Mouse (Mus musculus) midbrain, embryonic 14.5 days (tissue): Measurements from ENCODE around the gene Kbtbd2. TPM values are rescaled to one million over a fixed set of nuclear protein-coding genes. Genes with fewer than 3 reads are reported as not detected.
A peak's percentile ranks its signal among the peaks of the same experiment; 100 is the strongest.

Source experiments
- ATAC-seq: fragments of 200-750 bp; cut with Nextera tagmentation; 2 replicates; pipeline ENCODE4 v1.8.0; 2017; ENCODE audit warnings: moderate number of reproducible peaks, moderate library complexity; ENCODE audit not compliant: low FRiP score, low TSS enrichment
- DNase-seq: peaks from one replicate; pipeline ENCODE4 v3.0.0-alpha.2; 2015
- H3K27ac ChIP-seq: fragments of 300-500 bp; sonication (generic); replicated peaks from 2 replicates; pipeline ENCODE4 v1.5.1; 2014; ENCODE audit warnings: mild to moderate bottlenecking, low read depth, low read length, moderate library complexity
- H3K27me3 ChIP-seq: fragments of 300-500 bp; sonication (generic); 2 replicates; pipeline ENCODE4 v1.6.1; 2014; ENCODE audit warnings: low read length, control low read depth, mixed read lengths; ENCODE audit not compliant: control insufficient read depth, insufficient read depth
- H3K36me3 ChIP-seq: fragments of 300-500 bp; sonication (generic); 2 replicates; pipeline ENCODE4 v1.6.1; 2014; ENCODE audit warnings: low read length, control low read depth; ENCODE audit not compliant: control insufficient read depth, insufficient read depth
- H3K4me1 ChIP-seq: fragments of 300-500 bp; sonication (generic); 2 replicates; pipeline ENCODE4 v1.6.1; 2014; ENCODE audit warnings: mild to moderate bottlenecking, antibody characterized with exemption, low read length, control low read depth; ENCODE audit not compliant: control insufficient read depth, insufficient read depth
- H3K4me2 ChIP-seq: fragments of 300-500 bp; sonication (generic); 2 replicates; pipeline ENCODE4 v1.6.1; 2014; ENCODE audit warnings: mild to moderate bottlenecking, low read length, moderate library complexity
- H3K4me3 ChIP-seq: fragments of 300-500 bp; sonication (generic); replicated peaks from 2 replicates; pipeline ENCODE4 v1.5.1; 2014; ENCODE audit warnings: low read depth, low read length
- H3K9ac ChIP-seq: fragments of 300-500 bp; sonication (generic); replicated peaks from 2 replicates; pipeline ENCODE4 v1.6.1; 2014; ENCODE audit warnings: mild to moderate bottlenecking, low read length, moderate library complexity
- H3K9me3 ChIP-seq: fragments of 300-500 bp; sonication (generic); 2 replicates; pipeline ENCODE4 v1.6.1; 2016; ENCODE audit warnings: low read length, control low read depth, mixed read lengths; ENCODE audit not compliant: control insufficient read depth
- WGBS: fragments of 180-500 bp; shearing (Covaris S2); extraction: QIAGEN DNeasy Blood & Tissue Kit; methylation state at CpG from one replicate; pipeline ENCODE4 v1.1.7; 2014; 5-methylcytosine and 5-hydroxymethylcytosine counted together
- polyA plus RNA-seq: library from polyadenylated mRNA; unstranded; fragments of >200 nt; fragmentation: Nextera tagmentation; extraction: Ambion mirVana; gene quantifications from 2 replicates; pipeline ENCODE4 v1.2.1, GENCODE M21; 2014

Gene Kbtbd2
- polyA plus RNA-seq, 1 experiment from 2014 or later: 28.8 TPM

DNA sequence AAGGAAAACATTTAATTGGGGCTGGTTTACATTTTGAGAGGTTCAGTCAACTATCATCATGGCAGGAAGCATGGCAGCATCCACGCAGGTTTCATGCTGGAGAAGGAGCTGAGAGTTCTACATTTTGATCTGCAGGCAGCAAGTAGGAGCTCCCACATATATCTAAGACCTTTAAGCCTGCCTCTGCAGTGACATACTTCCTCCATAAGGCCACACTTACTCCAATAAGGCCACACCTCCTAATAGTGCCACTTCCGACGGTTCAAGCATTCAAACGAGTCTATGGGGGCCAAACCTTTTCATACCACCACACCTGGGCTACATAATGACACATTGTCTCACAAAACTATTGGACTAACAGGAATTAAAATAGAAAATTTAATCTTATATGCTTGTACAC lies 31.9 kb downstream of the Kbtbd2 start:
- Histone ChIP-seq H3K4me1 (no peaks in the 10 kb centered on the region), H3K36me3 (peaks cover 27% of the 10 kb centered on the region), H3K27me3 (no peaks in the 10 kb centered on the region), H3K27ac (no peak overlapping the region), H3K9me3 (no peaks in the 10 kb centered on the region), H3K4me3 (no peak overlapping the region), H3K9ac (no peak overlapping the region), H3K4me2 (no peak overlapping the region)
- DNase-seq: no peak
- 94% methylated on average over 4 of the region's 4 CpGs for WGBS
- ATAC-seq: no peak

GRCm38 (mm10) chr6:56765265-56765664 lies 32.3 kb downstream of the Kbtbd2 start:
- H3K4me3 ChIP-seq: no peak overlapping the region
- no peaks in the 10 kb centered on the region for H3K9me3 ChIP-seq
- H3K27ac ChIP-seq: no peak overlapping the region
- 74% methylated on average over 3 of the region's 3 CpGs for WGBS
- H3K27me3 ChIP-seq: no peaks in the 10 kb centered on the region
- ATAC-seq (no peak), DNase-seq (no peak)
- H3K9ac ChIP-seq: no peak overlapping the region
- peaks cover 30% of the 10 kb centered on the region for H3K36me3 ChIP-seq
- no peaks in the 10 kb centered on the region for H3K4me1 ChIP-seq
- no peak overlapping the region for H3K4me2 ChIP-seq

DNA sequence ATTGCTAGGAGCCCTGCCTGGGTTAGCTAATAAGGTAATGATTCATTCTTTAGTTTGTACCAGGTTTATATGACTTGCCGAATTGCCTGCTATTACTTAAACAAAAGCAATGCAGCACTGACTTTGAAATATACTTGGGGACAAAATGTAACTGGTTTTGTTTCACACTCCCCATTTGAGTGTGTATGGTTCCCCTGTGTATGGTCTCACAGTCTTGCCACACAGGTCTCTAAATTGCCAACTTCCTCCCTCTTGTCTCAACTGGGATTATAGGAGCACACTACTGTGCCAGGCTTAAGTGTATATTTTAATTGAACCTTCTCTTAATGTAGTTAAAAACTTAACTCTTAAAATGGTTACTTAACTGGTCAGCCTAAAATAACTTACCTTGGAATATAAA lies 38.3 kb downstream of the Kbtbd2 start:
- 90% methylated on average over 1 of the region's 1 CpGs for WGBS
- no peak for DNase-seq
- peaks cover 81% of the 10 kb centered on the region for H3K36me3 ChIP-seq

DNA sequence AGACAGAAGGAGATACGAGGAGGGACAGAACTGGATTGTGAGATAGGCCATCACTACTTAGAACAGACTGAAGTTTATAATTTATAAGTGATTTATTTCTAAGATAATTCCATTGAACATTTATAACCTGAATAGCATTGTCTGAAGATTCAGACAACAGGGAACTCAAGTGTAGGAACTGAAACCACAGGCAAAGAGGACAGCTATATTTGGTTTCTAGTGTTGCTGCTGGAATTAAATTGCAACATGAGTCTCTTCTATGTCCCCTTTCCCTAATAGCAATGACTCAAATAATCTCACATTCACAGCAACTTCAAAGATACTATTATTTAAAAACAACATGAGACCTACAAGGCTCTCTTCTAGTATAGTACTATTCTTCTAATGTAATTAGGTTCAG lies 41.5 kb downstream of the Kbtbd2 start:
- no peak for DNase-seq
- Histone ChIP-seq H3K27me3 (no peaks in the 10 kb centered on the region), H3K4me2 (no peak overlapping the region), H3K36me3 (peaks cover 80% of the 10 kb centered on the region), H3K27ac (no peak overlapping the region), H3K4me1 (no peaks in the 10 kb centered on the region), H3K9me3 (no peaks in the 10 kb centered on the region), H3K4me3 (no peak overlapping the region), H3K9ac (no peak overlapping the region)
- WGBS: 98% methylated on average over 1 of the region's 1 CpGs
- no peak for ATAC-seq

More for the DNA sequence above, 38.3 kb downstream of the Kbtbd2 start:
- ATAC-seq: no peak
- no peak overlapping the region for H3K4me2 ChIP-seq
- H3K9me3 ChIP-seq: no peaks in the 10 kb centered on the region
- H3K27me3 ChIP-seq: no peaks in the 10 kb centered on the region
- no peak overlapping the region for H3K27ac ChIP-seq
- no peaks in the 10 kb centered on the region for H3K4me1 ChIP-seq
- no peak overlapping the region for H3K4me3 ChIP-seq
- no peak overlapping the region for H3K9ac ChIP-seq

- Histone ChIP-seq H3K36me3 (peaks cover 63% of the 10 kb centered on the region), H3K4me1 (no peaks in the 10 kb centered on the region), H3K4me2 (no peak overlapping the region), H3K4me3 (no peak overlapping the region), H3K27ac (no peak overlapping the region), H3K9ac (no peak overlapping the region), H3K9me3 (no peaks in the 10 kb centered on the region), H3K27me3 (no peaks in the 10 kb centered on the region)
- DNase-seq (no peak), ATAC-seq (no peak)
- WGBS: 96% methylated on average over 3 of the region's 3 CpGs
Observed at GRCm38 (mm10) chr6:56753719-56754118, 43.9 kb downstream of the Kbtbd2 start.

GRCm38 (mm10) chr6:56745950-56746543 lies 51.6 kb downstream of the Kbtbd2 start:
- H3K4me2 ChIP-seq: no peak overlapping the region
- no peaks in the 10 kb centered on the region for H3K9me3 ChIP-seq
- no peak overlapping the region for H3K9ac ChIP-seq
- 0 out of 2 replicates have a peak overlapping the region, but pooled peaks have one; percentile 13 for H3K27ac ChIP-seq
- H3K36me3 ChIP-seq: peaks cover 39% of the 10 kb centered on the region
- no peak overlapping the region for H3K4me3 ChIP-seq
- 57% methylated on average over 5 of the region's 5 CpGs for WGBS
- no peaks in the 10 kb centered on the region for H3K4me1 ChIP-seq
- no peaks in the 10 kb centered on the region for H3K27me3 ChIP-seq
- peak; percentile 76 for DNase-seq
- ATAC-seq: no peak

GRCm38 (mm10) chr6:56732545-56732944 lies 65.1 kb downstream of the Kbtbd2 start:
- no peak for ATAC-seq
- Histone ChIP-seq H3K36me3 (peaks cover 81% of the 10 kb centered on the region), H3K27ac (no peak overlapping the region), H3K27me3 (no peaks in the 10 kb centered on the region), H3K4me2 (no peak overlapping the region), H3K9me3 (no peaks in the 10 kb centered on the region), H3K4me3 (no peak overlapping the region), H3K4me1 (no peaks in the 10 kb centered on the region), H3K9ac (no peak overlapping the region)
- 81% methylated on average over 2 of the region's 2 CpGs for WGBS
- DNase-seq: no peak

Other genes with a start within 250 kb of the Kbtbd2 start
- 12.8 and 13.9 TPM in 2 replicates for gene Pde1c, start 228.7 kb downstream of the Kbtbd2 start, polyA plus RNA-seq
- gene Lsm5, start 93.1 kb downstream of the Kbtbd2 start, polyA plus RNA-seq: 103 and 104 TPM in 2 replicates
- gene Avl9, start 82.9 kb downstream of the Kbtbd2 start, polyA plus RNA-seq: 42.8 and 54.6 TPM in 2 replicates
- gene Fkbp9, start 34.2 kb upstream of the Kbtbd2 start, polyA plus RNA-seq: 13.9 and 24.9 TPM in 2 replicates
- 198 and 204 TPM in 2 replicates for gene Nt5c3, start 126.1 kb upstream of the Kbtbd2 start, polyA plus RNA-seq
- gene Vmn1r4, start 126.2 kb upstream of the Kbtbd2 start, polyA plus RNA-seq: 0.46 and 0.93 TPM in 2 replicates
- not detected in 2 replicates for gene Vmn1r5, start 172.5 kb upstream of the Kbtbd2 start, polyA plus RNA-seq
- not detected in 2 replicates for gene Vmn1r6, start 199.4 kb upstream of the Kbtbd2 start, polyA plus RNA-seq
- gene Vmn1r7, start 227.5 kb upstream of the Kbtbd2 start, polyA plus RNA-seq: not detected in 2 replicates
- gene Vmn1r8, start 234.5 kb upstream of the Kbtbd2 start, polyA plus RNA-seq: not detected in 2 replicates